Mouse (Mus musculus) monocyte, adult 5-6 weeks (primary cell): Measurements from ENCODE around the gene Prg3. TPM values are rescaled to one million over a fixed set of nuclear protein-coding genes. Genes with fewer than 3 reads are reported as not detected.

Source experiments
- ATAC-seq: fragments of 153-309, 156-312 bp; replicated peaks from 2 replicates; pipeline ENCODE4 v1.8.0; 2017; ENCODE audit warnings: mild to moderate bottlenecking; ENCODE audit not compliant: low TSS enrichment, insufficient number of reproducible peaks, severe bottlenecking, poor library complexity, low FRiP score
- total RNA-seq: library from RNA; stranded (forward); fragments of 200-1000, 200-491, 200-594 nt; gene quantifications from 3 replicates; pipeline ENCODE4 v1.2.3, GENCODE M21; 2017

Prg3 gene
- not detected in 3 replicates for total RNA-seq

GRCm38 (mm10) chr2:84987930-84988329 is at the start of gene Prg3:
Gene Prg3, plus strand, starts transcription at chr2:84988215.
- peak; percentile 68; the same call in 1 of the 2 replicates for ATAC-seq

GRCm38 (mm10) chr2:84938249-84938946 is 49.6 kb upstream of the Prg3 start:
- no peak for ATAC-seq

GRCm38 (mm10) chr2:84939306-84939705 is 48.7 kb upstream of the Prg3 start:
- ATAC-seq: no peak

GRCm38 (mm10) chr2:84939711-84940110 is 48.3 kb upstream of the Prg3 start:
- no peak for ATAC-seq

DNA sequence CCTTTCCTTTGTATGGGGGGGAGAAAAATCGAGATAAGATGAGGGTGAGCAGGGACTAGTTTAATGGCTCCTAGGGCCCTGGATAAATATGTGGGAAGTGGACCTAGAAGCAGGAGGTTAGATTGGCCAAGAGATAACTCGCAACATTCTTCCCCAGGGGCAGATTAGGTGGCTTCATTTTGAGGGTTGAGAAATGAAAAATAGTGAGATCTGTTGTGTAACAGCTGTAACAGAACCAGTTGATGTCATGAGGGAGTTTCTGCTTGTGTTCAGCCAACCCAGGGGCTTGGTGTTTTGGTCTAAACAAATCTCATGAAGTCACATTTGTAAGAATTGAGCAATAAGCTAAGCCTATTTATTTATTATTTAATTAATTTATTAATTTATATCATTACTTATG is 46.7 kb upstream of the Prg3 start:
- ATAC-seq: no peak

DNA sequence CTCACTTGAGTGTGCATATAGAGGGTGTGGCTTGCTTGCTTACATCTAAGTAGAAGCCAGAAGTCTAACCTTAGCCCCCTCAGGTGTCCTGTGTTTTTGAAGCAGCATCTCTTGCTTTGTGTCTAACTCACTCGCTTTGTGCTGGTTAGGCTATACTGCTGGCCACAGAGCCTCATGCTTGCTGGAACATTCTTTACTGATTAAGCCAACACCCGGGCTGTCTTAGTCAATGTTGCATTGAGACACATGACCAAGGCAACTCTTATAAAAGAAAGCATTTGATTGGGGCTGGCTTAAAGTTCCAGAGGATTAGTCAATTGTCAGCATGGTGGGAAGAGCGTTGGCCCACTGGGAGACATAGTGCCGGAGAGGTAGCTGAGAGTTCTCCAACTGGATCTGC is 46.2 kb upstream of the Prg3 start:
- ATAC-seq: no peak

GRCm38 (mm10) chr2:84947154-84947771 is 40.8 kb upstream of the Prg3 start:
- ATAC-seq: no peak

GRCm38 (mm10) chr2:84948252-84948651 is 39.8 kb upstream of the Prg3 start:
- ATAC-seq: no peak

GRCm38 (mm10) chr2:84948721-84949120 is 39.3 kb upstream of the Prg3 start:
- ATAC-seq: no peak

DNA sequence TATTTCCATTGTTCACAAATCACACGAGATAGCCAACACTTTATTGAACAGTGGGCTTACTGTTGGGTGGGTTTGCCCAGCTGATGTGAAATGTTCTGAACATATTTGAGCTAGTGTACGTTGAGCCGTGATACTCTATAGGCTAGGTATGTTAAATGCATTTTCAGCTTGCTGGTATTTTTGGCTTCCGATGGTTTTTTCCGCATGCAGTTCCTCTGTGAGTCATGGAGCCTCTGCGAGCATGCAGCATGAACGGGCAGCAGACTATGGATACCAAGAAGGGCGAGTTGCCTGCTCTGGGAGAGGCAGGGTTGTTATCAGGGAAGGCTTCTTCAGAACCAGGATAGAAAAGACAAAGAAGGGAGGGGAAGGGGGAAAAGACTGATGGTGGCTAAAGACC is 37.0 kb upstream of the Prg3 start:
- ATAC-seq: no peak

DNA sequence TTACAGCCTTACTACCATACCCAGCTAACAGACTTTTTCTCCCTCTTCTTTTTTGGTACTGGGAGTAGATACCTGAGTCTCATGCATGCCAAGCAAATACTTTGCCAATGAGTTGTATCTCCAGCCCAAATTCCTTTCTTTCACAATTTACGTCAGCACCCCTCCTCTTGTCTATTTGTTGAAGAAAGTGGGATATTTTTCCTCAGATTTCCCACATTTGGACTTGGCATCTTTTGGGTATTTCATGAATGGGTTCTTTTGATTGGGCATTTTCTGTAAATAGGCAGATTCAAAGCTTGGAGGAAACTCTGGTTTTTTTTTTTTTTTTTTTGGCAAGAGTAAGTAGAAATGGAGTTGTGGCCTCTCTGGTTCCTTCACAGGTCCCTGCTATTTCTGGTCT is 35.8 kb upstream of the Prg3 start:
- ATAC-seq: no peak

- no peak for ATAC-seq
Measured at GRCm38 (mm10) chr2:84952693-84953092, 35.3 kb upstream of the Prg3 start.

- 0 out of 2 replicates have a peak, but pooled peaks have one; percentile 13 for ATAC-seq
Measured at GRCm38 (mm10) chr2:84955435-84955834, 32.6 kb upstream of the Prg3 start.

GRCm38 (mm10) chr2:84956274-84956673 is 31.7 kb upstream of the Prg3 start:
- ATAC-seq: peak; percentile 79

DNA sequence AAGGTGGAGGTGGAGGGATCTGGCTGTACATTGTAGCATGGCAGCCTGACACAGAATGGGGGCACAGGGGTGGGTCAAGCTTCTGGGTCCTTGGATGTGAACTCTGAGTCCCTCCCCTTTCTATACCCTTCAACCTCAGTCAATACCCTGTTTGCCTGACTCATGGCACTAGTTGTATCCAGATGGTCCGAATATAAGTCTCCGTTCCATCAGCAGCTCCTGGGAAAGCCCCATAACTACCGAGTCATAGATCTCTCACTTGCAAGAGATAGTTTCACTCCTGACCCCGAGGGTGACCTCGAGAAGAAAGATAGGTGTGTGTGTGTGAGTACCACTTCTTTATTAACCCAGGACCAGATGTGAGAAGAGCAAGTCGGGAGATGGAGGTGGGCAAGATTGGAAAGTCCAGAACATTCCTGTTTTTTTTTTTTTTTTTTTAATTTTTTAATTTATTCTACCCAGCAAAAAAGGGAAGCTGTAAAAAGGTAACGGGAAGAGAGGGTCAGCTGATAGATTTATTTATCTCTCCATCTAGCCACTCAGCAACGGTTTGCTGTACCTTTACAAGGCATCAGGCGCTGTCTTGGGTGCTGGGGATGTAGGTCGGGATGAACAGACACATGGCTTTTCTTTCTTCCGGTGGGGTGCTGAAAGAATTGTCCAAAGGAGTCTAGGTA is 29.3 kb upstream of the Prg3 start:
- ATAC-seq: no peak

DNA sequence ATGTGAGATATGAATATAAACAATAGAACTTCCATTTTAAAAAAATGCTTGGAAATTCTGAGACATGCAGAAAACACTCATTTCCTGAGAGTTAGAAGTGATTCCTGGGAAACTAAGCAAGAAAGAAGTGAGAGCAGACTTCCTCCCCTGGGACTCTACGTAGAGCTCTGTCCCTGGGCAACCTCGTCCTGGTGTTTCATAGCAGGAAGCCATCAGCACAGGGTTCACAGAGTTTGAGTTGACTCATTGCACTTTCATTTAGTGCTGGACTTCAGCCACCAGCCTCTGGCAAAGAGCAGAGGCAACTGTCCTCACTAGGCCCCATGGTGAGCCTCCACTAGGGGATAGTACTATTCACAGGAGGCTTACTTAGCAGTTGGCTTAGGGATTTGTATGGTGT is 26.7 kb upstream of the Prg3 start:
- ATAC-seq: no peak

GRCm38 (mm10) chr2:84961901-84962300 is 26.1 kb upstream of the Prg3 start:
- no peak for ATAC-seq

- no peak for ATAC-seq
Measured at GRCm38 (mm10) chr2:84962906-84963507, 25.0 kb upstream of the Prg3 start.

DNA sequence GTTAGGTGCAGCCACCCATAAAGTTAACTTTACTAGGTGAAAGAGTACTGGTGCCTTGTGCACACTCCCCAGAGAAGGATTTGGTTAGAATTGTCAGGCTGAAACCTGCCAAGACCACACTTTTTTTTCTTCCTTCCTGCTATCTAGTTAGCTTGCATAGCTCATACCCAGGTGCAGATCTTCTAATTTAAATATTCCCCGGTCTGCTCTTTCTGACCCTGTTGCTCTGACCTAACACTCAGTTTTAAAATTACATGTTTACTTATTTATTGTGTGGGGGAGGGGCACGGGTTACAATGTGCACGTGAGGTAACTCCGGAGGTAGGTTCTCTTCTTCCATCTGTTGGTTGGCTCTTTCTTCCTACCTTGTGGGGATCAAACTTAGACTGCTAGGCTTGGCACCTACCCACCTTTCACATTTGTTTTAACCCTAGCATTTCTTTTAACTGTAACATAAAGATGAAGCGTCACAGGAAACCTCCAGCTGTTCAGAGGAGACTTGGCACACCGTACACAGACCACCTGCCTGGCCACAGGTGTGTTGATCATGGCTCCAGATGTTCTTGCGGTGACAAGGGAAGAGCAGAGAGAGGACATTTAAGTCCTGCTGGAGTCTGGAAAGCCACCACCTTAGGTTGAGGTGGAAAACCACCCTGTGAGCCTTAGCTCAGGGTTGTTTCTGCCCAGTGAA is 23.8 kb upstream of the Prg3 start:
- ATAC-seq: no peak; the same call in 1 of the 2 replicates
